Mouse (Mus musculus): ENCODE measurements at regions not wholly inside any gene's neighbourhood (a gene's known extent, or its start where the extent isn't known, plus 50 kb on each side); places are given as distances from the start of the nearest gene placed in this dataset.

DNA sequence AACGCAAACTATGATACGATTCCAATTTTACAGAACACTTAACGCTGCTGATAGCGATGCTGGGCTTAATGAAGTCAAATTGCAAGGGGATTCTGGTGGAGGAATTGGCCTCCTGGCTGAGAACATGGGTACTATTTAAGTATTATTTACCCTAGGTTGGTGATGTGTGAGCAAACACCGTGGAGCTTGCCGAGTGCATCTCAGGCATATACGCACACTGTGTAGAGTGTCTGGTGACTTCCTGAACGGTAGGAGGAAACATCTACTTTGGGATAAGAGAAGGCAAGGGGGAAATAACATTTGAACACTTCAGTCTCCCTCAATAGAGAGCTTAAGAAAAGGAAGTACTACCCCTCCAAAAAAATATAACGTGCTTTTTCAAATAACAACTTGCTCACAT lies 194.8 kb upstream of the Prickle1 start:
- DNase-seq (ENCODE audit: low spot score in 2 of 2), result no peak

DNA sequence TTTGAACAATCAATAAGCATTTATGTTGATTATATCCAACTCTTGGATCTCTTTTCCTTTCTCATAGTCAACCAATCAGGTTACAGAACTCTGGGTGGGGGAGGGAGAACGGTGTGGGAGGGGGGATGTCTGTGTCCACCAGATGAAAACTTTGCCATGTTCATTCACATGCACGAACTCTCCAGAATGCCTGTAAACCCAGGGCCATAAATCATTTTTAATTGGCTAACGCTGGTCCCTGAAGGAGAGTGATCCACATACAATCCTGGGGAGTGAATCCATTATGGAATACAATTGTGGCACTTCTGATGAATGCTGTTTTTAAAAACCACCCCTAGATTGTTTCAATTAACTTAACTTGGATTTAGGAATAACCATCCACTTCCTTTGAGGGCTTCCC lies 194.1 kb upstream of the Prickle1 start:
- no peak for DNase-seq (ENCODE audit: low spot score in 2 of 2)

GRCm38 (mm10) chr15:93787361-93787760 lies 191.7 kb upstream of the Prickle1 start:
- no peak for DNase-seq (ENCODE audit: low spot score in 2 of 2)

- no peak for DNase-seq (ENCODE audit: low spot score in 2 of 2)
Observed at GRCm38 (mm10) chr15:93785846-93786412, 190.2 kb upstream of the Prickle1 start.

GRCm38 (mm10) chr15:93783736-93784135 lies 188.0 kb upstream of the Prickle1 start:
- DNase-seq (ENCODE audit: low spot score in 2 of 2), result no peak

DNA sequence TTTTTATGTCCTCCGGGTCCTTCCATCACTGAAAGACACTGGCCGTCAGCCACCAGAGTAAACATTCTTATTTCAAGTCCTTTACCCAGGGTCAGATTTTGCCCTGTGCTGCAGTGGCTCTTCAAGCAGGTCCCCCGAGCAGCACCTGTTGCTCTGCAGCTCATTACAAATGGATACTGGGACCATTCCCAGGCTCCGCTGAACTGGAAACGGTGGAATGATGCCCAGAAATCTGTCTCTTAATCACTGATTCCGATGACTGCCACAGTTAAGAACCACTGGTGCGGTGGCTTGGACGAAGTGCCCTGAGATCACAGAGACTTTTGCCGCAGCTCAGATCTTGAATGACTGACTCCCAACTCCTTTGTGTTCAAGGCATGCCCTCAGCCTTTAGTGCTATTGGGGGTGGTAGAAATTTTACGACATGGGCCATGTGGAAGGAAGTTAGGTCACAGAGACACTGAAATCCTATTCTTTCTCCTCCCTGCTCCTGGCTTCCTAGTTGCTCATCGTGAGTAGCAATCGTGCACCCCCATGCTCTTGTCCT lies 179.6 kb upstream of the Prickle1 start:
- no peak for DNase-seq (ENCODE audit: low spot score in 2 of 2)

- DNase-seq (ENCODE audit: low spot score in 2 of 2), result no peak
Observed at GRCm38 (mm10) chr15:93774340-93774739, 178.6 kb upstream of the Prickle1 start.

GRCm38 (mm10) chr15:93766981-93767380 lies 171.3 kb upstream of the Prickle1 start:
- DNase-seq (ENCODE audit: low spot score in 2 of 2), result no peak

- no peak for DNase-seq (ENCODE audit: low spot score in 2 of 2)
Observed at GRCm38 (mm10) chr15:93763047-93763446, 167.4 kb upstream of the Prickle1 start.

DNA sequence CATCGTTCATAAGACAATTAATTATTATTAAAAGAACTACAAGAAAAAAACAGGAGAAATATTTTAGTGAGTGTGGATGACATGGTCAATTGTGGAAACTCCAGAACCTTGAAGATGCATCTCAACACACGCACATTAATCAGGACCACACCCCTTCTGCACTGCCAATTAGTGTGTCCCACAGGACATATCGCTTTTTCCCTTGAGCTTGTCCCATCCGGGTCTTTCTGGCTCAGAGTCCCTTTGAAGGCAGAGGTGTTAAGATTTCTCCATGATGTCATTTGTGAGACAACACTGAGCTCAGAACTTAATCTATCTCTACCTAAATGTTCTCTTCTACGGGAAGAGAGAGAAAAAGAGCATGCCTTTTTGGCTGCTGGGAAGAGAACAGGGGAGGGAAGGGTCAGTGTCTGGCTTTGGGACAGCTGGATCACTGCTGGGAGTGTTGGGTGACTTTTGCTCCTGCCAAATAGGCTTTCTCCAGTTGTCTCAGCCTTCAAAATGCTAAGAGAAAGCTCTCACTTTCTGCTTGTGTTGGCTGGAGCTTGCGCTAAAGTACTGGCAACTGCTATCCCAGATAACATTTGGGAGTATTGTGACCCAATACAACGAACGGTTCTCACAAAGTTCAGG lies 162.6 kb upstream of the Prickle1 start:
- DNase-seq (ENCODE audit: low spot score in 2 of 2), result peak; percentile 16 to 20

- DNase-seq (ENCODE audit: low spot score in 2 of 2), result no peak
Observed at GRCm38 (mm10) chr15:93755989-93756388, 160.3 kb upstream of the Prickle1 start.

DNA sequence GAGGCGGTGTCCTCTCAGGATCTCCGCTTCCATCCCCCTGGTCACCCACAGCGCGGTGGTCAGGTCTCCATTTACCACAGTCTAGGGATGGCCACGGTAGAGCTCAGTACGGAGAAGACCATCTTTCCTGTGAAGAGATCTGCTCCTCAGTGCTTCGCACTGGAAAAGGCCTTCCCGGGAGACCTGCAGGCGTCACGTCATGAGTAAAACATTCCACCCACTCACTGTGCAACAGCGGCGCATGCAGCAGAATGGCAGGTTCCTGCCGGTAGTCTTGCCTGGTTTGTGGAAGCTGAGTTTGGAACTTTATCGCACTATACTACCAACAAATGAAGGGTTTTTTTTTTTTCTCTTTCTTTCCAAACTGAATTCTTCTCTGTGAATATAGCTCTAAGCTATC lies 156.1 kb upstream of the Prickle1 start:
- no peak for DNase-seq (ENCODE audit: low spot score in 2 of 2)

DNA sequence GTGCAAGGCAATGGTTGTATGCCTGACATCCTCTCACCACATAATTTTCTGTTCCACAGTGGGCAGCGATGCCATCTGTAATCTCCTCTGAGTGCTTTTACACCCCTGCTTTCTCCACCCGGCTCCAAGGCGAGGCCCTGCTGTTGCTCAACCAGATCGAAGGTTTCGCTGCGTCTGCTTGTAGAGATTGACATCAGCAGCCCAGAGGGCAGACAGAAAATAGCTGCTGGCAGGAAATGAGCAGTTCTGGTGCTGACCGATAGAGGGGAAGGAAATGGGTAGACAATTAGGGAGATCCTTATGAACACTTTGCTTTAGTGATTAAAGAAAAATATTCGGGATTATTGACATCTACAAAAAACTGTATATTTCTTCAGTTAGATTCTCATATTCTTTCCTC lies 155.3 kb upstream of the Prickle1 start:
- no peak for DNase-seq (ENCODE audit: low spot score in 2 of 2)

DNA sequence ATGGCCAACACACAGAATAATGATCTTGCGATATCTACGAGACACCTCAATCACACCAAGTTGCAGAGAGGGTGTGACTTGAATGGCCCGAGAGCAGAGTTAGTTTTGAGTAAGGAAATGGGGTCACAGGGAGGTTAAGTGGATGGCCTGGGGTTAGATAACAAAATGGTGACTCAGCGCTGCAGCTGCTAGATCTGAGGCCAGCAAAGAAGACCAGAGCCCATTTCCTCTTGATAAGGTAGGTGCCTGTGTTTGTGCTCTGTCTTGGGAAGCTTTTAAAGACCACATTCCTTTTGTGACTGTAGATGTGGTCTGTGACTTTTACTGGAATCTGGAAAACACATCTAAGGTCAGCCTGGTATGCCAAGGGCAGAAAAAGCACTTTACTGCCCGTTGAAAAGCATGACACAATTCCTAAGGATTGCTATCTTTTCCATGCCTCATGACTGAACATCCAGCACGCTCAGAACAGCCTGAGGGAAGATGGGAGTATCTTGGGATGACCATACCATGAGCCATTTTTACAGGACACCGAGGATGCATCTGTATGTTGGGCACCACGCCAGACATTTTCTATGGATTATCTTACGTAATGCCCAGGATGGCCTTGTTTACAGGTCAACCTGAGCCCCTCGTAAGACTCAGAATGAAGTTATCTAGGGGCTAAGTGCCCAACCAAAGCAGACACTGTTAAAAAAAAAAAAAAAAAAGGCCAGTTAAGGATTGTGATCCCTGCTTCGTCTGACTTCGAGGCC lies 148.7 kb upstream of the Prickle1 start:
- DNase-seq (ENCODE audit: low spot score in 2 of 2), result no peak

DNA sequence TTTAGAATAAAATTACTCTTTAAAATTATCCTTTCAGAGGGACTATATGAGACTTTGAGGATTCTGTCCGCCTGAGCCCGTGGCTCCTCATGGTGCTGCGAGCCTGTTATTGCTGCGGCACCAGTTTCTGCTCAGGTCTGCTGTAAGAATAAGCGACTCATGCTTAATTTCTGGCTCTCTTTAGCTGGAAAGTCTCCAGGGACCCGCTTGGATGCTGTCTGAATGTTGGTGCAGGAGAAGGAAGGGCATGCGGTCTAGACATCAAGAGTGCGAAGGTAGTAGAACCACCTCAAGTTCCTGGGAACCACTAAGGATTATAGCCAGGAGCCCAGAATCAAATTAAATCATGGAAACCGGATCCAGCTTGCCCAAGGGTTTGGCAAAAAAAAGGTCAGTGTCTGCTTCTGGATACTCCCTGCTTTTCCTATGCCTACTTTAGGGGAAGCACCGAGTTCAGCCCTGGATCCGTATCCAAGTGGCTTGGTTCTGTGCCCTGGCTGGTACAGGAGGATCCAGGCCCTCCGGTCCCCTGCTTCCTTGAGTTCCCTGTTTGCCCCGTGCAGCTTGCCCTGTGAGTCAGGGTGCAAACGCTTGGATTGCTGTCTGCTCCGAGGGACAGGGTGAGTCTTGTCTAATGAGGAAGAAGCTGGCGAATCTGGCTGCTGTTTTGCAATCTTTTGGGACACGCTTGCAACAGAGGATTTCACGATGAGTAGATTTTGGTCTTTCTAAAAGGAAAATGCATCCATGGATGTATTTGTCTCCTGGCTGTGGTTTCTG lies 138.2 kb upstream of the Prickle1 start:
- peak; percentile 22 to 25 for DNase-seq (ENCODE audit: low spot score in 2 of 2)

DNA sequence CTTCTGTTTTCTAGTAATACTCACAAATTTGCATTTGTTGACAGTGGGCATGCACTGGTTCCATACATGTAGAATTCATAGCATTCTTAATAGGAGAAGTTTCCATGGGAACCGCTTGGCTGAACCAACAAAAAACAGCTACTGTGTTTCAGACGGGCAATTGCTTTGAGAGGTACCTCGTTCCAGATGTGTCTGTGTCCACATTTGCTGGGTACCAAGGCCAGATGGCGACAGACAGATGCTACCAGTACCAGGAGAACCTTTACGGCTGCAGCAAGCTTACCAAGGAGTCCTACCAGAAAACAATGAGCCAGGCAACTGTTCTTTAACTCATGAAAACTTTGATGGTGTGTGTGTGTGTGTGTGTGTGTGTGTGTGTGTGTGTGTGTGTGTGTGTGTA lies 137.1 kb upstream of the Prickle1 start:
- no peak for DNase-seq (ENCODE audit: low spot score in 2 of 2)

- DNase-seq (ENCODE audit: low spot score in 2 of 2), result no peak
Observed at GRCm38 (mm10) chr15:93731161-93731560, 135.5 kb upstream of the Prickle1 start.

DNA sequence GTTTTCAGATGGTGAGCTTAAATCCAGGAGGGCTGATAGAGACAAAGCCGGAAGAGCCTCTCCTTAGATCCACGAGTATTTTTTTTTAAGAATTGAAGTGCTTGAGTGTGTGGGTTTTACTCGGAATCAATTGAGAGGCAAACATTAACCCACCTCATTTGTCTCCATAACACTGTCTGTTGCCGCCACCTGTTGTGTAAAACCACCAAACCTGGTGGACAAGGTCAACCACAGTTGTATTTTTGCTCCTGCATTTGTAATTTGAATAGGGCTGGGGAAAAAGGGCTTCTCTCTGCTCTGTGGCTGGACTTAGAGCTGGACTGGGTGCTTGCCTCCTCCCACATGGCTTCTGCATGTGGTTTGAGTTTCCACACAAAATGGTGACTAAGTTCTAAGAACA lies 119.8 kb upstream of the Prickle1 start:
- no peak for DNase-seq (ENCODE audit: low spot score in 2 of 2)

GRCm38 (mm10) chr15:93713428-93713827 lies 117.7 kb upstream of the Prickle1 start:
- DNase-seq (ENCODE audit: low spot score in 2 of 2), result peak; percentile 81 to 84

GRCm38 (mm10) chr15:93712594-93712993 lies 116.9 kb upstream of the Prickle1 start:
- no peak for DNase-seq (ENCODE audit: low spot score in 2 of 2)

DNA sequence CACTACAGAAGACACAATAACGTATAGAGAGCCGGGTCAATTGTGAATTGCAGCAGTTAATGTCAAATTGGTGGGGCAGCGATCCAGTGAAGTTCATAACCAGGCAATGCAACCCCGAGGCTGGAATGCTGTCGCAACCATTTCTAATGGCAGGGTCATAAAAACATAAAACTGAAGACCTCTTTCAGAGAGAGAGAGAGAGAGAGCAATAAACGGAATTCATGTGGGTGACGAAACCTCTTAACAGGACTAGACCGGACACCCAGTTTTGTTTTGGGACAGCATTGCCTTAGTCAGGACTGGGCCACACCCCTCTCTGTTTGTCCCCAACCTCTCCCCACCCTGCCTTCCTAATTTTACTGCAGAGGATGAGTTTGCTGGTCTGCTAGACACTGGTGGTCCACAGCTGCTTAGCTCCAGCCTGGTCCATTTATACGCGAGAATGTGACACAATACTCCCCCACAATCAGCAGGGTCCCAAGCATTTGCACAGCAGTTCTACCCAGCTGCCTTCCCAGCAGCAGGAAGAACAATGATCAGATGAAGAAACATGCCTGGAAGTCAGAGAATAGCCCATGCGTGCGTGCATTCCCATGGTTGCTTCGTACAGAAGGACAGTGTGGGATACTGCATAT lies 115.6 kb upstream of the Prickle1 start:
- no peak for DNase-seq (ENCODE audit: low spot score in 2 of 2)
